Comparison of ENCODE assay signal across 9 mouse cellular contexts in the genomic region with DNA sequence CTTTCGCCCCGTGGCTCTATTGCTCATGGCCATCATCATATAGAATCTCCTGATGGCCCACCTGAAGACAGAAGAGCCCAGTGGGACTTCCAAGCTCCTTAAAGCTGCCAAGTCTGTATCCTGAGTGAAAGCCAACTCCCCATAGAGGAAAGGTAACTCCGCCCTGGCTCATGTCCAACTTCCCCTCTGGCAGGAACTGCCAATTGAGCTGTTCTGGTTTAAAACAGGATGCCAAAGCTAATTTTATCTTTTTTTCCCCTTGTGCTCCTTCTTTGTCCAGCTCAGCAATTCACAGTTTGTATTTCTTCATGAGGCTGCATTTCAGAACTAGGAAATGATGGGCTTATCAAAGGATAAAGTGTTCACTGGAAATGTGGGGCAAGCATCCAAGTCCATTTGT.
DNase-seq lines count a peak whose midpoint lies in the region; ATAC-seq and TF ChIP-seq lines count a peak whose summit lies in the region.
"Had no signal": no experiment of that assay in that cellular context is flagged by ENCODE, and none has a peak within 500 bp of the region (broad histone marks: within the 10 kb centered on the region; RNA-seq: fewer than 3 reads in every experiment).

No protein-coding gene starts in this region.

- H3K4me1 ChIP-seq in liver, embryonic 11.5 days (replicated peaks; ENCODE audit: control insufficient read depth, insufficient read depth, low read length) = no peaks in the 10 kb centered on the region
- no peaks in the 10 kb centered on the region for H3K4me1 ChIP-seq in kidney, postnatal 0 days (replicated peaks; ENCODE audit: insufficient read depth, low read length)
- H3K4me1 ChIP-seq: stomach, embryonic 15.5 days had no signal

- no peak overlapping the region for H3K4me3 ChIP-seq in liver, embryonic 11.5 days (ENCODE audit: low read depth, low read length)
- no peak overlapping the region for H3K4me3 ChIP-seq in kidney, postnatal 0 days (replicated peaks; ENCODE audit: low read depth, low read length)
- H3K4me3 ChIP-seq: stomach, embryonic 15.5 days had no signal

- no peaks in the 10 kb centered on the region for H3K27me3 ChIP-seq in liver, embryonic 11.5 days (replicated peaks; ENCODE audit: control insufficient read depth, insufficient read depth, low read length)
- no peaks in the 10 kb centered on the region for H3K27me3 ChIP-seq in kidney, postnatal 0 days (ENCODE audit: insufficient read depth, low read length)
- H3K27me3 ChIP-seq: stomach, embryonic 15.5 days had no signal

- TF ChIP-seq CTCF in kidney, postnatal 0 days (IDR thresholded peaks at IDR 0.05; ENCODE audit: low read depth) = no peak

- no peak for ATAC-seq in liver, embryonic 11.5 days (replicated peaks; ENCODE audit: low FRiP score)
- peak; percentile 74 for ATAC-seq in cerebellum, adult (ENCODE audit: insufficient number of reproducible peaks, low FRiP score, low TSS enrichment)
- ATAC-seq in kidney, postnatal 0 days (replicated peaks; ENCODE audit: low FRiP score, low read depth) = no peak
- ATAC-seq in granulocyte monocyte progenitor cell, adult 5-6 weeks (replicated peaks; ENCODE audit: poor library complexity, severe bottlenecking) = no peak

- WGBS in liver, embryonic 11.5 days = 87% methylated on average over 3 of the region's 3 CpGs
- 76% methylated on average over 3 of the region's 3 CpGs for WGBS in kidney, postnatal 0 days

- no peaks in the 10 kb centered on the region for H3K36me3 ChIP-seq in liver, embryonic 11.5 days (ENCODE audit: control insufficient read depth, insufficient read depth, low read length)
- H3K36me3 ChIP-seq in kidney, postnatal 0 days (ENCODE audit: insufficient read depth, low read length) = no peaks in the 10 kb centered on the region
- H3K36me3 ChIP-seq: stomach, embryonic 15.5 days had no signal

- no peak overlapping the region for H3K9ac ChIP-seq in liver, embryonic 11.5 days (ENCODE audit: low read depth, low read length)
- H3K9ac ChIP-seq in kidney, postnatal 0 days (ENCODE audit: low read depth, low read length) = no peak overlapping the region
- H3K9ac ChIP-seq: stomach, embryonic 15.5 days had no signal

- no peak overlapping the region for H3K27ac ChIP-seq in liver, embryonic 11.5 days (ENCODE audit: low read depth, low read length)
- H3K27ac ChIP-seq in kidney, postnatal 0 days = no peak overlapping the region
- H3K27ac ChIP-seq: stomach, embryonic 15.5 days had no signal

- no peaks in the 10 kb centered on the region for H3K9me3 ChIP-seq in liver, embryonic 11.5 days (ENCODE audit: control insufficient read depth, low read length)
- no peaks in the 10 kb centered on the region for H3K9me3 ChIP-seq in kidney, postnatal 0 days (replicated peaks; ENCODE audit: low read length)
- H3K9me3 ChIP-seq: stomach, embryonic 15.5 days had no signal

- peak; percentile 20 for DNase-seq in liver
- no peak for DNase-seq in liver, embryonic 11.5 days (ENCODE audit: low spot score)
- DNase-seq in cerebellum, adult 9-11 months = peak; percentile 79
- peak; percentile 41 for DNase-seq in kidney, postnatal 0 days (ENCODE audit: low spot score)
- DNase-seq in yolk sac, embryonic 10.5 days (ENCODE audit: low spot score) = no peak
- no peak for DNase-seq in left cerebral cortex, adult 11 months (ENCODE audit: low spot score)

- H3K4me2 ChIP-seq in liver, embryonic 11.5 days = no peak overlapping the region
- H3K4me2 ChIP-seq in kidney, postnatal 0 days (ENCODE audit: low read length) = no peak overlapping the region
- H3K4me2 ChIP-seq: stomach, embryonic 15.5 days had no signal

Comparison
In these comparisons a context has a peak if more than half of its experiments do, and no peak if none do; other contexts are left out.
1. DNase-seq: peak in liver (single experiment), cerebellum, adult 9-11 months (single experiment) and kidney, postnatal 0 days (single experiment); none in liver, embryonic 11.5 days (single experiment), yolk sac, embryonic 10.5 days (single experiment) and left cerebral cortex, adult 11 months (single experiment).